Mouse (Mus musculus) limb, embryonic 11.5 days (tissue): ENCODE measurements around the gene Snx8. TPM values are rescaled to one million over a fixed set of nuclear protein-coding genes. Genes with fewer than 3 reads are reported as not detected.

ENCODE experiments used
- ATAC-seq: fragments of 200-750 bp; cut with Nextera tagmentation; 2 replicates; pipeline ENCODE4 v1.8.0; 2017; ENCODE audit warnings: low read depth; ENCODE audit not compliant: insufficient number of reproducible peaks, low FRiP score, low TSS enrichment
- DNase-seq: peaks from one replicate; pipeline ENCODE4 v3.0.0-alpha.2; 2015; ENCODE audit warnings: low spot score
- H3K27ac ChIP-seq: fragments of 300-500 bp; sonication (generic); replicated peaks from 2 replicates; pipeline ENCODE4 v1.5.1; 2014; ENCODE audit warnings: low read depth, mild to moderate bottlenecking, low read length
- H3K27me3 ChIP-seq: fragments of 300-500 bp; sonication (generic); 2 replicates; pipeline ENCODE4 v1.6.1; 2014; ENCODE audit warnings: mild to moderate bottlenecking, low read length, mixed read lengths; ENCODE audit not compliant: control insufficient read depth, insufficient read depth
- H3K36me3 ChIP-seq: fragments of 300-500 bp; sonication (generic); 2 replicates; pipeline ENCODE4 v1.6.1; 2014; ENCODE audit warnings: mild to moderate bottlenecking, low read length, moderate library complexity, mixed read lengths; ENCODE audit not compliant: control insufficient read depth, insufficient read depth
- H3K4me1 ChIP-seq: fragments of 300-500 bp; sonication (generic); 2 replicates; pipeline ENCODE4 v1.6.1; 2014; ENCODE audit warnings: low read length, mixed read lengths; ENCODE audit not compliant: control insufficient read depth, insufficient read depth
- H3K4me2 ChIP-seq: fragments of 300-500 bp; sonication (generic); 2 replicates; pipeline ENCODE4 v1.6.1; 2014; ENCODE audit warnings: low read depth, mild to moderate bottlenecking, moderate library complexity; ENCODE audit not compliant: severe bottlenecking
- H3K4me3 ChIP-seq: fragments of 300-500 bp; sonication (generic); 2 replicates; pipeline ENCODE4 v1.5.1; 2014; ENCODE audit warnings: low read depth, low read length
- H3K9ac ChIP-seq: fragments of 300-500 bp; sonication (generic); 2 replicates; pipeline ENCODE4 v1.6.1; 2014; ENCODE audit warnings: mild to moderate bottlenecking, low read length
- H3K9me3 ChIP-seq: fragments of 300-500 bp; sonication (generic); 2 replicates; pipeline ENCODE4 v1.6.1; 2016; ENCODE audit warnings: low read length; ENCODE audit not compliant: control insufficient read depth
- WGBS: fragments of 180-500 bp; shearing (Covaris S2); extraction: QIAGEN DNeasy Blood & Tissue Kit; methylation state at CpG from one replicate; pipeline ENCODE4 v1.1.7; 2014; 5-methylcytosine and 5-hydroxymethylcytosine counted together
- microRNA-seq: library from miRNA; unstranded; fragments of <30 nt; microRNA quantifications from one replicate; pipeline ENCODE4, GENCODE M21; 2016
- polyA plus RNA-seq: library from polyadenylated mRNA; unstranded; fragments of >200 nt; fragmentation: Nextera tagmentation; extraction: Ambion mirVana; gene quantifications from 2 replicates; pipeline ENCODE4 v1.2.1, GENCODE M21; 2014

Snx8 gene
- polyA plus RNA-seq, 1 experiment from 2014 or later, result 9.7 TPM

DNA sequence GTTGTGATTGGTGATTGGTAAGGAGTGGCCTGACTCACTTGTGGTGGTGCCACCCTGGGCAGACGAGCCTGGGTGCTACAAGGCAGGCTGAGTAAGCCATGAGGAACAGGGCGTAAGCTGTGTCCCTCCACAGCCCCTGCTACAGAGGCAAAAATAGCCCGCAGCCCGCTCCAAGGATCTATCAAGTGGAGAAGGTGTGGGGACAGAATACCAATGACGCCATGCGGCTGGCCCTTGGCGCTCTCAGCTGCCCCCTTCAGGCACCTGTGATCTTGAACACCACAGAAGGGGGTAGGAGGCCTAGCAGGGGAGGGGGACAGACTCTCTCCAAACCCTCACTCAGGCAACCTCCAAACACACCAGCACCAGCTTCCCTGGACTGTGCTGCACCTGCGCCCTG is 83.0 kb downstream of the Snx8 start:
- Histone ChIP-seq H3K9me3 (no peaks in the 10 kb centered on the region), H3K4me2 (no peak overlapping the region), H3K27me3 (no peaks in the 10 kb centered on the region), H3K27ac (no peak overlapping the region), H3K4me3 (no peak overlapping the region), H3K9ac (no peak overlapping the region), H3K36me3 (peaks cover 41% of the 10 kb centered on the region), H3K4me1 (no peaks in the 10 kb centered on the region)
- WGBS, result 80% methylated on average over 8 of the region's 8 CpGs
- ATAC-seq (no peak), DNase-seq (no peak)

DNA sequence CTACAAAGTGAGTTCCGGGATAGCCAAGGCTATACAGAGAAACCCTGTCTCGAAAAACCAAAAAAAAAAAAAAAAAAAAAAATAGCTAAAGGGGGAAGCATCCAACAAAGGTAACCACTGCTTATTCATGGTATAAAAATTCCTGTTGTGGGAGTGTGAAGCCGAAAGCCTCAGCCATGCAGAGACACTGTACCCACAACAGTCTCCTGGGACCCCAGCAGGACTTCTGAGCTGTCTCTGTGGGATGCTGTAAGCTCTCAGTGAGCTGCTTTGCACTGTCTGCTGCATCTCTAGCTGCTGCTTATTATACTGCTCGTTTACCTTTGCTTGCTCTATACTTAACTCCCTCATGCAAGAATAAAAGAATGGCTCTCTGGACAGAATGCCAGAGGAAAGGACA is 90.8 kb downstream of the Snx8 start:
- H3K4me3 ChIP-seq, result no peak overlapping the region
- WGBS, result 90% methylated on average over 4 of the region's 4 CpGs
- H3K27ac ChIP-seq, result no peak overlapping the region
- H3K36me3 ChIP-seq, result peaks cover 35% of the 10 kb centered on the region
- no peaks in the 10 kb centered on the region for H3K9me3 ChIP-seq
- DNase-seq (no peak), ATAC-seq (no peak)
- no peaks in the 10 kb centered on the region for H3K27me3 ChIP-seq
- no peak overlapping the region for H3K9ac ChIP-seq
- H3K4me1 ChIP-seq, result no peaks in the 10 kb centered on the region
- no peak overlapping the region for H3K4me2 ChIP-seq

DNA sequence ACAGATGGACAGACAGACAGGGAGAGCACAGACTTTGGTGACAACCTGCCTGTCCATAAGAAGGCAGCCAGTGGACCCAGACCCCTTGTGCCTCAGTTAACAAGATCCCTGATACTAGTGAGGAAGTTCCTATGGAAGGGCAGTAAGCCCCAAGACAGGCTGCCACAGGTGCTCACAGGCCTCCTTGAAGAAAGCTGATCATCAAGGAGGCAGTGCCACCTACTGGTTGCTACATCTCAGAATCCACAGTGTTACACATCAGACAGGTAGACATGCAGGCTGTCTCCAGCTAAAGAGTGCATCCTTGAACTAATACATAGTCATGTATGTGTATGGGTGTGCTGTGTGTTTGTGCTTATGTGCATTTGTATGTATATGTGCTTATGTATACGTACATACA is 96.9 kb downstream of the Snx8 start:
- ATAC-seq (no peak), DNase-seq (peak; percentile 65)
- 71% methylated on average over 1 of the region's 1 CpGs for WGBS
- H3K27ac ChIP-seq, result no peak overlapping the region
- no peaks in the 10 kb centered on the region for H3K4me1 ChIP-seq
- no peak overlapping the region for H3K4me2 ChIP-seq
- H3K36me3 ChIP-seq, result peaks cover 18% of the 10 kb centered on the region
- no peaks in the 10 kb centered on the region for H3K9me3 ChIP-seq
- no peaks in the 10 kb centered on the region for H3K27me3 ChIP-seq
- H3K9ac ChIP-seq, result no peak overlapping the region
- H3K4me3 ChIP-seq, result no peak overlapping the region

Small RNA genes lying within 50 kb of the gene (microRNA-seq; reads per million reads assigned to microRNA genes)
- not detected for gene Mir7038

Other genes starting within 250 kb of the Snx8 start
- gene Mad1l1, start 67.7 kb downstream of the Snx8 start, polyA plus RNA-seq, result 51.5 and 57.4 TPM in 2 replicates
- gene Nudt1, start 67.6 kb downstream of the Snx8 start, polyA plus RNA-seq, result 58.1 and 58.8 TPM in 2 replicates
- 23.5 and 27.3 TPM in 2 replicates for gene Mrm2, start 57.4 kb downstream of the Snx8 start, polyA plus RNA-seq
- gene Eif3b, start 30.1 kb upstream of the Snx8 start, polyA plus RNA-seq, result 210 and 212 TPM in 2 replicates
- not detected in 2 replicates for gene Gm4869, start 56.4 kb upstream of the Snx8 start, polyA plus RNA-seq
- gene Chst12, start 116.3 kb upstream of the Snx8 start, polyA plus RNA-seq, result 11.9 and 16.6 TPM in 2 replicates
- gene Grifin, start 175.8 kb upstream of the Snx8 start, polyA plus RNA-seq, result not detected in 2 replicates
- 9.0 and 10.8 TPM in 2 replicates for gene Lfng, start 218.1 kb upstream of the Snx8 start, polyA plus RNA-seq